Mouse (Mus musculus) kidney, adult 9 months (tissue): ENCODE measurements at regions not wholly inside any gene's neighbourhood (a gene's known extent, or its start where the extent isn't known, plus 50 kb on each side); places are given as distances from the start of the nearest gene placed in this dataset.

Source experiments
- DNase-seq: peaks from one replicate; pipeline ENCODE4 v3.0.0; 2022

DNA sequence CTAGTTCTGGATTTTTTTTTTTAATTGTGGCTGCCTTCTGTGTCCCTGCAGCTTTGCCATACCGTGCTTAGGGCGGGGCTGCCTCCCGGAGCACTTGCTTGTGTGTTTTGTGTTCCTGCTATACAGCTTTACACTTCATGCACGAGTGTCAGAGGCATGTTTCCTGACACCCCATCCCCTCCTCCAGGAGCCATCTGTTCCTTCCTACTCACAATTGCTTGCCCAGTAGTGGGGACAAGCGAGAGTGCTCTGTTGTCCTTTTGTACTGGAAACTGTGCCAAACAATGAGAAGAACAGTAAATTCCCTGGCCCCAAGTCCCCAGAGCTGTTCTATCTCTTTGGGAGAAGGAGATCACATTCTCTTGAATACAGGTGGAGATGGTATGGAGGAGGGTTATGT is 53.5 kb downstream of the Csf2 start:
- DNase-seq: no peak

GRCm38 (mm10) chr11:54194733-54195132 is 54.7 kb downstream of the Csf2 start:
- no peak for DNase-seq

- no peak for DNase-seq
These were observed 57.2 kb downstream of the Csf2 start for GRCm38 (mm10) chr11:54192275-54192674.

- no peak for DNase-seq
These were observed 61.6 kb downstream of the Csf2 start for GRCm38 (mm10) chr11:54187826-54188225.

GRCm38 (mm10) chr11:54187377-54187776 is 62.1 kb downstream of the Csf2 start:
- DNase-seq: no peak

DNA sequence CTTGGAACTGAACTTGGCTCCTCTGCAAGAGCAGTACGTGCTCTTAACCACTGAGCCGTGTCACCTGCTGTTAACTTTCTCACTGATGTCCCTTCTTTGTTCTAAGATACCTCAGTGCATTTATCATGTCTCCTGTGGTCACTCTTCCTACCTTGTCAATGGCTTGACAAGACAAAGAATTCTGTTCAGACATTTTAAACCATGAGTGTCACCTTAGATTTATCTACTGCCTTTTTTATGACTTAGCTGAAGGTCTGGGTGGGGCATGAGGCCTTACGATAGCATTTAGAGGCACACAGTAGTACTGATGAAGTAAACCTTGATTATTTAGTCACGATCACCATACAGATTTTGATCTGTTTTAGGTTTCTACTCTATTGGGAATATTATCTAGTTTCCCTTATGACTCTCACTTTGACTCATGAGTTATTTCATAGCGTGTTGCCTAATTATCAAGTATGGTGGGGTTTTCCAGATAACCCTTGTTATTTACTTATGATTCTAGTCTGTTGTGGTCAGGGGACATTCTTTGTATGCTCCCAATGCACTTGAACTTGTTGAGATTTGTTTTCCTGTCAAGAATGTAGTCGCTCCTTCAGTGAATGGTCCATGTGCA is 63.6 kb downstream of the Csf2 start:
- peak; percentile 6 for DNase-seq

DNA sequence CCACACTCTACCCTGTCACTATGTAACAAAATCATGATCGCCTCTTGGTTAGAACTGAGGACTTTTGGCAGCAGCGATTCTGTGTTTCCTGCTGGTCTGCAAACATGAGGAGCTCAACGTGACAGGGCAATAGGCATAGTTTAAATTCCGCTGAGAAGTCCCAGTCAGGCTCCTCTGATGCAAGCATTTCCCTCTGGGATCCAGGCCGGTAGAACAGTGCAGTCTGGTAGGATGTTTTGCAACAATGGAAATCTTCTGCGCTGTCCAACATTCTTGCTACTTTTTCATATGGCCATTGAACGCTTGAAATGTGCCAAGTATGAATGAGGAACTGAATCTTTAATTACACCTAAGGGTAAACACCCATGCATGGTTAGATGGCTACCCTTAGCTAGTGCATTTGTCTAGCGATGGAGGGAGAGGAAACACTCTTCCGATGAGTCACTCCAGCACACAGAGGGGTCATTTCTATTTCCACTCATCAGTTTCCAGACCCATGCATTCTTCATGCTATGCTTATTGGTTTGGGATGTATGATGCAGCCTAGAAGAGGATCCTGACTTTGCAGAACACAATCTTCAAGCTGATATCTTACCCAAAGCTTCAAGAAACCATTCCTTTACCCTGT is 67.7 kb downstream of the Csf2 start:
- DNase-seq: peak; percentile 69
